Comparison of ENCODE assay signal across 10 mouse cellular contexts in genomic region chr11:3903046-3903445, GRCm38 (mm10). TPM values are rescaled to one million over a fixed set of nuclear protein-coding genes. Genes with fewer than 3 reads are reported as not detected.
DNase-seq lines count a peak whose midpoint lies in the region; ATAC-seq lines count a peak whose summit lies in the region.
"Had no signal": no experiment of that assay in that cellular context is flagged by ENCODE, and none has a peak within 500 bp of the region (broad histone marks: within the 10 kb centered on the region; RNA-seq: fewer than 3 reads in every experiment).

No protein-coding gene starts in this region.

- H3K27me3 ChIP-seq in hindbrain, embryonic 15.5 days: no peaks in the 10 kb centered on the region
- H3K27me3 ChIP-seq in hindbrain, embryonic 11.5 days (ENCODE audit: control insufficient read depth, insufficient read depth, low read length): no peaks in the 10 kb centered on the region
- H3K27me3 ChIP-seq in intestine, embryonic 16.5 days (replicated peaks; ENCODE audit: control insufficient read depth, insufficient read depth, low read length): no peaks in the 10 kb centered on the region
- H3K27me3 ChIP-seq: embryonic facial prominence, embryonic 12.5 days; limb, embryonic 12.5 days had no signal

- peaks cover 18% of the 10 kb centered on the region for H3K36me3 ChIP-seq in hindbrain, embryonic 15.5 days
- 0 out of 2 replicates have a peak, but pooled peaks cover 2% of the 10 kb centered on the region for H3K36me3 ChIP-seq in hindbrain, embryonic 11.5 days (ENCODE audit: control insufficient read depth, insufficient read depth, low read length)
- H3K36me3 ChIP-seq in intestine, embryonic 16.5 days (ENCODE audit: control insufficient read depth, insufficient read depth, low read length): no peaks in the 10 kb centered on the region; the same call in 1 of the 2 replicates

- H3K4me2 ChIP-seq in hindbrain, embryonic 15.5 days: no peak overlapping the region
- no peak overlapping the region for H3K4me2 ChIP-seq in hindbrain, embryonic 11.5 days (replicated peaks; ENCODE audit: low read depth, low read length)
- H3K4me2 ChIP-seq in intestine, embryonic 16.5 days (ENCODE audit: low read depth, low read length): no peak overlapping the region
- H3K4me2 ChIP-seq: embryonic facial prominence, embryonic 12.5 days; limb, embryonic 12.5 days had no signal

- ATAC-seq in hindbrain, embryonic 15.5 days (ENCODE audit: low FRiP score, low read depth): 0 out of 2 replicates have a peak, but pooled peaks have one; percentile 25
- ATAC-seq in hindbrain, embryonic 11.5 days (ENCODE audit: low FRiP score): no peak
- no peak for ATAC-seq in intestine, embryonic 16.5 days

- H3K4me1 ChIP-seq in hindbrain, embryonic 15.5 days (replicated peaks): peaks cover 19% of the 10 kb centered on the region
- H3K4me1 ChIP-seq in hindbrain, embryonic 11.5 days (replicated peaks; ENCODE audit: control insufficient read depth, insufficient read depth, low read length): no peaks in the 10 kb centered on the region
- no peaks in the 10 kb centered on the region for H3K4me1 ChIP-seq in intestine, embryonic 16.5 days (ENCODE audit: control insufficient read depth, insufficient read depth, low read length)
- H3K4me1 ChIP-seq: embryonic facial prominence, embryonic 12.5 days; limb, embryonic 12.5 days had no signal

- WGBS in hindbrain, embryonic 15.5 days: 69% methylated on average over 5 of the region's 5 CpGs
- 82% methylated on average over 5 of the region's 5 CpGs for WGBS in hindbrain, embryonic 11.5 days
- WGBS in intestine, embryonic 16.5 days: 83% methylated on average over 5 of the region's 5 CpGs

- no peak overlapping the region for H3K4me3 ChIP-seq in hindbrain, embryonic 15.5 days
- H3K4me3 ChIP-seq in hindbrain, embryonic 11.5 days (ENCODE audit: low read depth, low read length): no peak overlapping the region
- H3K4me3 ChIP-seq in intestine, embryonic 16.5 days (ENCODE audit: low read length): no peak overlapping the region
- H3K4me3 ChIP-seq: embryonic facial prominence, embryonic 12.5 days; limb, embryonic 12.5 days had no signal

- no peak for DNase-seq in hindbrain, embryonic 11.5 days (ENCODE audit: low spot score)
- peak; percentile 38 to 66 for DNase-seq in cerebellum, postnatal 25 days
- DNase-seq in heart, postnatal 25 days (ENCODE audit: low spot score): peak; percentile 51
- peak; percentile 63 for DNase-seq in left cerebral cortex, postnatal 4 days
- peak; percentile 87 for DNase-seq in skeletal muscle tissue, adult 2 months (ENCODE audit: low read depth, low spot score)
- DNase-seq in retina, postnatal 1 day: no peak

- no peak overlapping the region for H3K9ac ChIP-seq in hindbrain, embryonic 15.5 days
- no peak overlapping the region for H3K9ac ChIP-seq in hindbrain, embryonic 11.5 days (ENCODE audit: low read depth, low read length)
- H3K9ac ChIP-seq in intestine, embryonic 16.5 days (ENCODE audit: low read depth, low read length): no peak overlapping the region
- H3K9ac ChIP-seq: embryonic facial prominence, embryonic 12.5 days; limb, embryonic 12.5 days had no signal

- H3K27ac ChIP-seq in hindbrain, embryonic 15.5 days (replicated peaks): no peak overlapping the region
- H3K27ac ChIP-seq in hindbrain, embryonic 11.5 days (ENCODE audit: low read depth, low read length): no peak overlapping the region
- no peak overlapping the region for H3K27ac ChIP-seq in intestine, embryonic 16.5 days (ENCODE audit: low read length)
- H3K27ac ChIP-seq: embryonic facial prominence, embryonic 12.5 days; limb, embryonic 12.5 days had no signal

- H3K9me3 ChIP-seq in hindbrain, embryonic 15.5 days: no peaks in the 10 kb centered on the region
- H3K9me3 ChIP-seq in hindbrain, embryonic 11.5 days (ENCODE audit: control insufficient read depth, low read length): no peaks in the 10 kb centered on the region
- no peaks in the 10 kb centered on the region for H3K9me3 ChIP-seq in intestine, embryonic 16.5 days (ENCODE audit: control insufficient read depth, low read length)
- H3K9me3 ChIP-seq: embryonic facial prominence, embryonic 12.5 days; limb, embryonic 12.5 days had no signal

- intact Hi-C loops in heart, postnatal 25 days (cut with DNase I): no loop called here
- intact Hi-C loops in left cerebral cortex, postnatal 4 days (cut with DNase I): no loop called here

RNA-seq across cellular contexts. Expression of gene Dusp18, which starts 8.0 kb away (rescaled TPM):
- polyA plus RNA-seq in hindbrain, embryonic 15.5 days (2015; fragmentation: Nextera tagmentation; extraction: Ambion mirVana): 28.4 and 33.1 TPM in 2 replicates
- 21.6 and 28.0 TPM in 2 replicates for polyA plus RNA-seq in hindbrain, embryonic 11.5 days (2014; fragmentation: Nextera tagmentation; extraction: Ambion mirVana)
- total RNA-seq in heart, postnatal 25 days (2021): 10 to 100 TPM; 24.8 to 45.0 TPM
- 10 to 100 TPM; 28.8 to 29.1 TPM for total RNA-seq in left cerebral cortex, postnatal 4 days (2021)
- polyA plus RNA-seq in intestine, embryonic 16.5 days (2015; fragmentation: Nextera tagmentation; extraction: Ambion mirVana): 5.2 and 5.6 TPM in 2 replicates

RNA-seq across cellular contexts. Expression of gene 4921536K21Rik, which starts 8.1 kb away (rescaled TPM):
- polyA plus RNA-seq in hindbrain, embryonic 15.5 days (2015; fragmentation: Nextera tagmentation; extraction: Ambion mirVana): 0.43 and 0.53 TPM in 2 replicates
- polyA plus RNA-seq in hindbrain, embryonic 11.5 days (2014; fragmentation: Nextera tagmentation; extraction: Ambion mirVana): 0.27 and 1.2 TPM in 2 replicates
- under 1 TPM; 0.42 to 0.96 TPM for total RNA-seq in heart, postnatal 25 days (2021)
- total RNA-seq in left cerebral cortex, postnatal 4 days (2021): 1 to 10 TPM in 1 of 2 experiments, under 1 TPM in 1; 0.93 to 1.3 TPM
- 0.37 and 0.39 TPM in 2 replicates for polyA plus RNA-seq in intestine, embryonic 16.5 days (2015; fragmentation: Nextera tagmentation; extraction: Ambion mirVana)

RNA-seq across cellular contexts. Expression of gene Slc35e4, which starts 11.4 kb away (rescaled TPM):
- 17.3 and 20.3 TPM in 2 replicates for polyA plus RNA-seq in hindbrain, embryonic 15.5 days (2015; fragmentation: Nextera tagmentation; extraction: Ambion mirVana)
- 4.0 and 4.4 TPM in 2 replicates for polyA plus RNA-seq in hindbrain, embryonic 11.5 days (2014; fragmentation: Nextera tagmentation; extraction: Ambion mirVana)
- 1 to 10 TPM; 4.4 to 5.7 TPM for total RNA-seq in heart, postnatal 25 days (2021)
- total RNA-seq in left cerebral cortex, postnatal 4 days (2021): 10 to 100 TPM; 19.8 to 20.9 TPM
- 2.9 and 3.1 TPM in 2 replicates for polyA plus RNA-seq in intestine, embryonic 16.5 days (2015; fragmentation: Nextera tagmentation; extraction: Ambion mirVana)

RNA-seq across cellular contexts. Expression of gene Tcn2, which starts 28.9 kb away (rescaled TPM):
- polyA plus RNA-seq in hindbrain, embryonic 15.5 days (2015; fragmentation: Nextera tagmentation; extraction: Ambion mirVana): 27.2 and 28.3 TPM in 2 replicates
- polyA plus RNA-seq in hindbrain, embryonic 11.5 days (2014; fragmentation: Nextera tagmentation; extraction: Ambion mirVana): 32.8 and 38.8 TPM in 2 replicates
- total RNA-seq in heart, postnatal 25 days (2021): 10 to 100 TPM; 41.3 to 41.7 TPM
- 10 to 100 TPM; 10.1 to 10.9 TPM for total RNA-seq in left cerebral cortex, postnatal 4 days (2021)
- polyA plus RNA-seq in intestine, embryonic 16.5 days (2015; fragmentation: Nextera tagmentation; extraction: Ambion mirVana): 95.3 and 122 TPM in 2 replicates

RNA-seq across cellular contexts. Expression of gene Osbp2, which starts 39.3 kb away (rescaled TPM):
- 28.7 and 33.1 TPM in 2 replicates for polyA plus RNA-seq in hindbrain, embryonic 15.5 days (2015; fragmentation: Nextera tagmentation; extraction: Ambion mirVana)
- polyA plus RNA-seq in hindbrain, embryonic 11.5 days (2014; fragmentation: Nextera tagmentation; extraction: Ambion mirVana): 1.5 and 1.8 TPM in 2 replicates
- total RNA-seq in heart, postnatal 25 days (2021): 10 to 100 TPM in 1 of 2 experiments, 1 to 10 TPM in 1; 9.8 to 11.4 TPM
- 10 to 100 TPM; 61.6 to 62.1 TPM for total RNA-seq in left cerebral cortex, postnatal 4 days (2021)
- 0.28 and 0.45 TPM in 2 replicates for polyA plus RNA-seq in intestine, embryonic 16.5 days (2015; fragmentation: Nextera tagmentation; extraction: Ambion mirVana)

Comparison
In these comparisons a context has a peak if more than half of its experiments do, and no peak if none do; other contexts are left out.
1. DNase-seq: peak in cerebellum, postnatal 25 days (2 of 2), heart, postnatal 25 days (single experiment), left cerebral cortex, postnatal 4 days (single experiment) and skeletal muscle tissue, adult 2 months (single experiment); none in hindbrain, embryonic 11.5 days (single experiment) and retina, postnatal 1 day (single experiment).